In the genomic region with DNA sequence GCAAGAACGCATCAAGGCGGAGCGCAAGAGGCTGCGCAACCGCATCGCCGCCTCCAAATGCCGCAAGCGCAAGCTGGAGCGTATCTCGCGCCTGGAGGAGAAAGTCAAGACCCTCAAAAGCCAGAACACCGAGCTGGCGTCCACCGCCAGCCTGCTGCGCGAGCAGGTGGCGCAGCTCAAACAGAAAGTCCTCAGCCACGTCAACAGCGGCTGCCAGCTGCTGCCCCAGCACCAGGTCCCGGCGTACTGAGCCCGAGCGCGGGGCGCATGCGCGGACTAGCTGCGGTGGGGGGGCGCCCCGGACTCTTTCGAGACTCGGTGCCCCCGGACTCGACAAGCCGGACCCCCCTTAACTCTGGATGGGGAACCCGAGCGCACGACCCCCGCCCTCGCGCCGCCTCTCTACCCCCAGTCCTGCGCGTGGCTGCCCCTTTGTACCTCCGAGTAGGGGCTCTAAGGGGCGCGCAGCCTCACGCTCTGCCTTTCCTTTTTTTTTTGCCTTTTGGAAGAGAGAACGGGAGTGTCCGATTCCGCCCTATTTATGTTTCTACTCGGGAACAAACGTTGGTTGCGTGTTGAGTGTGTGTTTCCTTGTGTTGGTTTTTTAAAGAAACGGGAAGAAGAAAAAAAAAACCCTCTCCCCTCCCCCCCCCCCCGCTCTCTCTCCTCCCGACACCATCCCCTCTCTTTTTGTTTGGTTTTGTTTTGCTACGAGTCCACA, we compare ENCODE assay signal across 8 mouse cellular contexts. TPM values are rescaled to one million over a fixed set of nuclear protein-coding genes. Genes with fewer than 3 reads are reported as not detected.
A peak's percentile ranks its signal among the peaks of the same experiment; 100 is the strongest.
DNase-seq lines count a peak whose midpoint lies in the region; ATAC-seq and TF ChIP-seq lines count a peak whose summit lies in the region.

No protein-coding gene starts in this region.

- peaks cover 9% of the 10 kb centered on the region; the same call in 1 of the 2 replicates for H3K79me2 ChIP-seq in liver, adult 2 months (ENCODE audit: control insufficient read depth, insufficient read depth, low read length)

- TF ChIP-seq CTCF in liver, adult 2 months (IDR thresholded peaks at IDR 0.05; ENCODE audit: low read depth, low read length) = no peak

- no peaks in the 10 kb centered on the region for H3K9me3 ChIP-seq in embryonic facial prominence, embryonic 15.5 days (replicated peaks)
- no peaks in the 10 kb centered on the region for H3K9me3 ChIP-seq in heart, embryonic 10.5 days
- H3K9me3 ChIP-seq in kidney, embryonic 15.5 days (replicated peaks) = no peaks in the 10 kb centered on the region

- H3K9ac ChIP-seq in embryonic facial prominence, embryonic 15.5 days = peak overlapping the region; percentile 98
- H3K9ac ChIP-seq in kidney, embryonic 15.5 days = peak overlapping the region; percentile 100
- H3K9ac ChIP-seq in liver, adult 2 months (ENCODE audit: low read depth, low read length) = peak overlapping the region; percentile 90

- ATAC-seq in embryonic facial prominence, embryonic 15.5 days (ENCODE audit: insufficient number of reproducible peaks, low FRiP score, low TSS enrichment, low read depth) = no peak
- no peak for ATAC-seq in kidney, embryonic 15.5 days (replicated peaks; ENCODE audit: low FRiP score)

- peak overlapping the region; percentile 94 for H3K4me3 ChIP-seq in embryonic facial prominence, embryonic 15.5 days (replicated peaks)
- H3K4me3 ChIP-seq in heart, embryonic 10.5 days = peak overlapping the region; percentile 96
- peak overlapping the region; percentile 97 for H3K4me3 ChIP-seq in kidney, embryonic 15.5 days (replicated peaks)
- peak overlapping the region; percentile 73 for H3K4me3 ChIP-seq in liver, adult 2 months (ENCODE audit: insufficient read depth, low read depth, low read length)

- peak; percentile 74 for TF ChIP-seq POLR2A in liver, adult 2 months (IDR thresholded peaks at IDR 0.05; ENCODE audit: extremely low read depth, insufficient read depth, low read length)

- H3K4me2 ChIP-seq in embryonic facial prominence, embryonic 15.5 days (replicated peaks) = peak overlapping the region; percentile 62
- peak overlapping the region; percentile 72 for H3K4me2 ChIP-seq in kidney, embryonic 15.5 days

- H3K4me1 ChIP-seq in embryonic facial prominence, embryonic 15.5 days = peaks cover 54% of the 10 kb centered on the region
- H3K4me1 ChIP-seq in heart, embryonic 10.5 days = peaks cover 45% of the 10 kb centered on the region
- peaks cover 55% of the 10 kb centered on the region for H3K4me1 ChIP-seq in kidney, embryonic 15.5 days
- peaks cover 14% of the 10 kb centered on the region for H3K4me1 ChIP-seq in liver, adult 2 months (ENCODE audit: control insufficient read depth, insufficient read depth, low read length)

- H3K27ac ChIP-seq in embryonic facial prominence, embryonic 15.5 days (replicated peaks) = peak overlapping the region; percentile 99
- peak overlapping the region; percentile 99 for H3K27ac ChIP-seq in heart, embryonic 10.5 days
- H3K27ac ChIP-seq in kidney, embryonic 15.5 days = peak overlapping the region; percentile 100
- H3K27ac ChIP-seq in liver, adult 2 months (replicated peaks; ENCODE audit: insufficient read depth, low read depth, low read length) = peak overlapping the region; percentile 90

- WGBS in embryonic facial prominence, embryonic 15.5 days = under 1% methylated on average over 58 of the region's 59 CpGs
- WGBS in heart, embryonic 10.5 days = under 1% methylated on average over 58 of the region's 59 CpGs
- under 1% methylated on average over 59 of the region's 59 CpGs for WGBS in kidney, embryonic 15.5 days
- under 1% methylated on average over 59 of the region's 59 CpGs for WGBS in liver, adult 2 months

- peak; percentile 81 for DNase-seq in 3134 (ENCODE audit: extremely low read depth, insufficient read length, low spot score)
- peak; percentile 82 for DNase-seq in adrenal gland, postnatal 25 days
- peak; percentile 86 for DNase-seq in heart, embryonic 10.5 days (ENCODE audit: low spot score)
- no peak for DNase-seq in liver, adult 2 months (ENCODE audit: extremely low read depth, low read depth, low spot score)
- peak; percentile 60 to 72 for DNase-seq in natural killer cell, adult 2 months (ENCODE audit: low spot score in 2 of 2)
- DNase-seq in splenic B cell, adult 2 months (ENCODE audit: low read depth, low spot score) = peak; percentile 81

- H3K27me3 ChIP-seq in embryonic facial prominence, embryonic 15.5 days = no peaks in the 10 kb centered on the region
- H3K27me3 ChIP-seq in heart, embryonic 10.5 days (ENCODE audit: insufficient read depth, poor library complexity, severe bottlenecking) = no peaks in the 10 kb centered on the region
- no peaks in the 10 kb centered on the region for H3K27me3 ChIP-seq in kidney, embryonic 15.5 days
- H3K27me3 ChIP-seq in liver, adult 2 months (ENCODE audit: control insufficient read depth, insufficient read depth, low read length) = no peaks in the 10 kb centered on the region
- H3K27me3 ChIP-seq in splenic B cell, adult 2 months (ENCODE audit: control insufficient read depth, insufficient read depth, low read length, poor library complexity, severe bottlenecking) = no peaks in the 10 kb centered on the region

- 0 out of 2 replicates have a peak, but pooled peaks cover 5% of the 10 kb centered on the region for H3K36me3 ChIP-seq in embryonic facial prominence, embryonic 15.5 days
- peaks cover 8% of the 10 kb centered on the region; the same call in 1 of the 2 replicates for H3K36me3 ChIP-seq in heart, embryonic 10.5 days
- H3K36me3 ChIP-seq in kidney, embryonic 15.5 days = peaks cover 24% of the 10 kb centered on the region
- H3K36me3 ChIP-seq in liver, adult 2 months (ENCODE audit: control insufficient read depth, insufficient read depth, low read length) = no peaks in the 10 kb centered on the region
- H3K36me3 ChIP-seq in splenic B cell, adult 2 months (ENCODE audit: control insufficient read depth, insufficient read depth, low read length, poor library complexity, severe bottlenecking) = peaks cover 11% of the 10 kb centered on the region

RNA-seq across cellular contexts. Expression of a gene that starts 1.2 kb away (rescaled TPM):
- total RNA-seq in adrenal gland, postnatal 25 days (2021) = 191 and 217 TPM in 2 replicates
- 97.7 and 99.6 TPM in 2 replicates for polyA plus RNA-seq in embryonic facial prominence, embryonic 15.5 days (2015; fragmentation: Nextera tagmentation; extraction: Ambion mirVana)
- 76.3 and 116 TPM in 2 replicates for polyA plus RNA-seq in heart, embryonic 10.5 days (2016; fragmentation: Nextera tagmentation; extraction: Ambion mirVana)
- 59.9 and 68.1 TPM in 2 replicates for polyA plus RNA-seq in kidney, embryonic 15.5 days (2015; fragmentation: Nextera tagmentation; extraction: Ambion mirVana)
- 26.6 and 36.6 TPM in 2 replicates for total RNA-seq in liver, adult 2 months (2014; rRNA removed)
- 111 and 120 TPM in 2 replicates for polyA plus RNA-seq in liver, adult 2 months (2012; rRNA removed)

RNA-seq across cellular contexts. Expression of a gene that starts 3.3 kb away (rescaled TPM):
- 0.15 and 0.19 TPM in 2 replicates for total RNA-seq in adrenal gland, postnatal 25 days (2021)
- polyA plus RNA-seq in embryonic facial prominence, embryonic 15.5 days (2015; fragmentation: Nextera tagmentation; extraction: Ambion mirVana) = 0.03 and 0.04 TPM in 2 replicates
- not detected in 2 replicates for polyA plus RNA-seq in heart, embryonic 10.5 days (2016; fragmentation: Nextera tagmentation; extraction: Ambion mirVana)
- 0.03 and 0.09 TPM in 2 replicates for polyA plus RNA-seq in kidney, embryonic 15.5 days (2015; fragmentation: Nextera tagmentation; extraction: Ambion mirVana)
- not detected in 2 replicates for total RNA-seq in liver, adult 2 months (2014; rRNA removed)
- not detected in 2 replicates for polyA plus RNA-seq in liver, adult 2 months (2012; rRNA removed)

RNA-seq across cellular contexts. Expression of a gene that starts 18.3 kb away (rescaled TPM):
- not detected in 2 replicates for total RNA-seq in adrenal gland, postnatal 25 days (2021)
- not detected in 2 replicates for polyA plus RNA-seq in embryonic facial prominence, embryonic 15.5 days (2015; fragmentation: Nextera tagmentation; extraction: Ambion mirVana)
- not detected in 2 replicates for polyA plus RNA-seq in heart, embryonic 10.5 days (2016; fragmentation: Nextera tagmentation; extraction: Ambion mirVana)
- polyA plus RNA-seq in kidney, embryonic 15.5 days (2015; fragmentation: Nextera tagmentation; extraction: Ambion mirVana) = 0.55 and 0.83 TPM in 2 replicates
- 0.28 and 0.54 TPM in 2 replicates for total RNA-seq in liver, adult 2 months (2014; rRNA removed)
- polyA plus RNA-seq in liver, adult 2 months (2012; rRNA removed) = 0.11 and 1.0 TPM in 2 replicates

RNA-seq across cellular contexts. Expression of a gene that starts 23.5 kb away (rescaled TPM):
- 0.55 and 1.3 TPM in 2 replicates for total RNA-seq in adrenal gland, postnatal 25 days (2021)
- 0.16 and 0.29 TPM in 2 replicates for polyA plus RNA-seq in embryonic facial prominence, embryonic 15.5 days (2015; fragmentation: Nextera tagmentation; extraction: Ambion mirVana)
- polyA plus RNA-seq in heart, embryonic 10.5 days (2016; fragmentation: Nextera tagmentation; extraction: Ambion mirVana) = 0.45 and 0.48 TPM in 2 replicates
- polyA plus RNA-seq in kidney, embryonic 15.5 days (2015; fragmentation: Nextera tagmentation; extraction: Ambion mirVana) = 7.6 and 9.4 TPM in 2 replicates
- 10.6 and 16.3 TPM in 2 replicates for total RNA-seq in liver, adult 2 months (2014; rRNA removed)
- polyA plus RNA-seq in liver, adult 2 months (2012; rRNA removed) = 26.5 and 28.0 TPM in 2 replicates

RNA-seq across cellular contexts. Expression of a gene that starts 26.9 kb away (rescaled TPM):
- total RNA-seq in adrenal gland, postnatal 25 days (2021) = 66.1 and 86.8 TPM in 2 replicates
- polyA plus RNA-seq in embryonic facial prominence, embryonic 15.5 days (2015; fragmentation: Nextera tagmentation; extraction: Ambion mirVana) = 243 and 244 TPM in 2 replicates
- polyA plus RNA-seq in heart, embryonic 10.5 days (2016; fragmentation: Nextera tagmentation; extraction: Ambion mirVana) = 344 and 410 TPM in 2 replicates
- 291 and 295 TPM in 2 replicates for polyA plus RNA-seq in kidney, embryonic 15.5 days (2015; fragmentation: Nextera tagmentation; extraction: Ambion mirVana)
- total RNA-seq in liver, adult 2 months (2014; rRNA removed) = 30.8 and 35.4 TPM in 2 replicates
- polyA plus RNA-seq in liver, adult 2 months (2012; rRNA removed) = 35.4 and 51.8 TPM in 2 replicates
